Mouse (Mus musculus) liver, embryonic 16.5 days (tissue): ENCODE data around the gene Wif1. TPM values are rescaled to one million over a fixed set of nuclear protein-coding genes. Genes with fewer than 3 reads are reported as not detected.

ENCODE experiments used
- ATAC-seq: fragments of 200-750 bp; cut with Nextera tagmentation; 2 replicates; pipeline ENCODE4 v1.8.0; 2017; ENCODE audit warnings: low read depth, mild to moderate bottlenecking, moderate number of reproducible peaks, moderate library complexity
- H3K27ac ChIP-seq: fragments of 300-500 bp; sonication (generic); 2 replicates; pipeline ENCODE4 v1.5.1; 2014; ENCODE audit warnings: mild to moderate bottlenecking, low read length
- H3K27me3 ChIP-seq: fragments of 300-500 bp; sonication (generic); 2 replicates; pipeline ENCODE4 v1.6.1; 2014; ENCODE audit warnings: low read depth, low read length, mixed read lengths; ENCODE audit not compliant: control insufficient read depth, insufficient read depth
- H3K36me3 ChIP-seq: fragments of 300-500 bp; sonication (generic); 2 replicates; pipeline ENCODE4 v1.6.1; 2014; ENCODE audit warnings: mild to moderate bottlenecking; ENCODE audit not compliant: control insufficient read depth, insufficient read depth
- H3K4me1 ChIP-seq: fragments of 300-500 bp; sonication (generic); 2 replicates; pipeline ENCODE4 v1.6.1; 2014; ENCODE audit warnings: low read depth, low read length, mixed read lengths; ENCODE audit not compliant: control insufficient read depth
- H3K4me2 ChIP-seq: fragments of 300-500 bp; sonication (generic); 2 replicates; pipeline ENCODE4 v1.6.1; 2014; ENCODE audit warnings: low read depth, low read length, mixed read lengths
- H3K4me3 ChIP-seq: fragments of 300-500 bp; sonication (generic); 2 replicates; pipeline ENCODE4 v1.5.1; 2014; ENCODE audit warnings: low read depth, mild to moderate bottlenecking, low read length
- H3K9ac ChIP-seq: fragments of 300-500 bp; sonication (generic); 2 replicates; pipeline ENCODE4 v1.6.1; 2014; ENCODE audit warnings: low read depth, low read length
- H3K9me3 ChIP-seq: fragments of 300-500 bp; sonication (generic); replicated peaks from 2 replicates; pipeline ENCODE4 v1.6.1; 2016; ENCODE audit warnings: low read length; ENCODE audit not compliant: control insufficient read depth
- WGBS: fragments of 180-500 bp; shearing (Covaris S2); extraction: QIAGEN DNeasy Blood & Tissue Kit; methylation state at CpG from one replicate; pipeline ENCODE4 v1.1.7; 2014; ENCODE audit not compliant: insufficient replicate concordance; 5-methylcytosine and 5-hydroxymethylcytosine counted together
- polyA plus RNA-seq: library from polyadenylated mRNA; unstranded; fragments of >200 nt; fragmentation: Nextera tagmentation; extraction: Ambion mirVana; gene quantifications from 2 replicates; pipeline ENCODE4 v1.2.1, GENCODE M21; 2015

Wif1 gene
- 1.0 TPM in 2 replicates for polyA plus RNA-seq

DNA sequence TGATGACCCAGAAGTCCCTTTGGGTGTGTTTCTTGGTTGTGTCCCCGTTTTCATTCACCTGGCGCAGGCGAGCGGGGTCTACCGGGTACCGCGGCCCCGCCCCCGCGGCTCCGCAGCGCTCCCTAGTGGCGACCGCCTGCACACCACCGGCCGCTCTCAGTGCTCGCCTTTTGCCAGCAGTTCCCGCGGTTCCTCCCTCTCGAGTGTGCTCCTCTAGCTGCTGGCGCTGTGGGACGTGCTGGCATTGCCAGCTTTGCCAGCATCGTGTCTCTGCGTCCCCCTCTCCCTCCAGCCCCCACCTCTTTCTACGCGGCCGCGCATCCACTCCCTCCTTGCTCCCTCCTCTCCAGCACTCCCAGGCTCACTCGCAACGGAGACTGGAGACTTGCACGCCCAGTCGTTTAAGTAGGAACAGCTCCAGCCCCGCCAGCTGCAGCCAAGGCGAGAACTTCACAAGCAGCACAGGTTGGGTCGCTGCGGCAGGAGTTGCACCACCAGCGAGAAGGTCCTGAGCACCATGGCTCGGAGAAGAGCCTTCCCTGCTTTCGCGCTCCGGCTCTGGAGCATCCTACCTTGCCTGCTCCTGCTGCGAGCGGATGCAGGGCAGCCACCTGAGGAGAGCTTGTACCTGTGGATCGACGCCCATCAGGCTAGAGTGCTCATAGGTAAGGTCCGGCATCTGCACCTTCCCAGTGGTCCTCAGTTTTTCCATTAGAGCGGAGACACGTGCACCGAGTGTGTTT is at the start of gene Wif1:
TSS of gene Wif1 (plus strand) at position 135 of the 743 bp plus-strand sequence.
- H3K27me3 ChIP-seq, result peaks cover 16% of the 10 kb centered on the region
- H3K4me2 ChIP-seq, result peak within 1 kb of the TSS; percentile 78
- no peaks in the 10 kb centered on the region for H3K9me3 ChIP-seq
- H3K27ac ChIP-seq, result no peak within 1 kb of the TSS
- peak within 1 kb of the TSS; percentile 58 for H3K4me3 ChIP-seq
- H3K36me3 ChIP-seq, result no peaks in the 10 kb centered on the region
- 1% methylated on average over 49 of the region's 49 CpGs for WGBS
- H3K4me1 ChIP-seq, result peaks cover 4% of the 10 kb centered on the region; the same call in 1 of the 2 replicates
- ATAC-seq, result peak; percentile 81
- H3K9ac ChIP-seq, result no peak within 1 kb of the TSS

DNA sequence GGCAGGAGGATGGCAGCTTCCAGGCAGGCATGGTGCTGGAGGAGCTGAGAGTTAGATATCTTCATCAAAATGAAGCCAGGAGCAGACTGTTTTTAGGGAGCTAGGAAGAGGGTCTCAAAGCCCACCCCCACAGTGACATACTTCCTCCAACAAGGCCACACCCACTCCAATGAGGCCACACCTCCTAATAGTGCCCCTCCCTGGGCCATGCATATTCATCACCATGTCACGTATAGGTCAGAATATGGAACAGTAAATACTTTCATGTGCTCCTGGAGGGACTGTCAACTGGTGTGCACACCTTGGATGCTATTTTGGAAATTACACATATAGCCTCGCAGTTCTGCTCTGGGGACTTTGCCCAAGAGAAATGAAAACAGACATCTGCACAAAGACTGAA is 31.6 kb upstream of the Wif1 start:
- 59% methylated on average over 2 of the region's 2 CpGs for WGBS
- Histone ChIP-seq H3K27me3 (no peaks in the 10 kb centered on the region), H3K9ac (no peak overlapping the region), H3K27ac (no peak overlapping the region), H3K9me3 (no peaks in the 10 kb centered on the region), H3K4me1 (no peaks in the 10 kb centered on the region), H3K4me2 (no peak overlapping the region), H3K36me3 (no peaks in the 10 kb centered on the region), H3K4me3 (no peak overlapping the region)
- ATAC-seq, result no peak

DNA sequence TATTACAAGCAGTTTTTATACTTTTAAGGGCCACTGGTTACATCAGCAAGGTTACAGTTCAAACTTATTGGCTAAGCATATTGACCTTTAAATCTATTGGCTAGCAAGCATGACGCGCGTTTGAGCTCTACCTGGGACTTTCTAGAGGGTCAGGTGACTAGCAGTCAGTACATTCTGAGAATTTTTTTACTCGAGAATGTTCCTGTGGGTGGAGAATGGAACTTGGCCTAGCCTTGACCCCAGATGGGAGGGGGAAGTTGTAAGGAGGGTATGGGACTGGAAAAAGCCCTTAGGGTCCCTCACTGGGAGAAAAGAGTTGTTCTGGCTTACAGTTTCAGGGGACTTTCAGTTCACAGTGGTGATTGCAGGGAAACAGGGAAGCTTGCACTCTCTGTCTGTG is 22.3 kb upstream of the Wif1 start:
- no peaks in the 10 kb centered on the region for H3K4me1 ChIP-seq
- WGBS, result 72% methylated on average over 4 of the region's 4 CpGs

DNA sequence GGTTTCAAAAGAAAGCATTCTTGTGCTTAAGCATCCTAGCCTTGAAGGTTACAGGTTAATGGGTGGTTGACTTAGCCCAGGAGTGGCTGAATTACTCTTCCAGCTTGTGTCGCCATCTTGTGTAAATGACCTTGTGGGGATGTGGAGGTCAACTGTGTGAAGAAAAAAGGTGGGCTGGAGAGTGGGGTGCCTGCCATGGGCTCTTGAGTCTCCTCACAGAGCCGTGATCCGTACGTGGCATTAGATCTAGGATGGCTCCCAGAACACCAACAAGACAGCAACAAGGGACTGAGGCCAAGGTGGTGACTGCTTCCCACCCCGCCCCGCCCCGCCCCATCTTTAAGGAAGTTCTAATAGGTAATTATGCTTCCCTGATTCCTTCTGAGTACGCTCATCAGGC is 17.5 kb upstream of the Wif1 start:
- WGBS, result 62% methylated on average over 8 of the region's 8 CpGs
- Histone ChIP-seq H3K27ac (no peak overlapping the region), H3K9me3 (no peaks in the 10 kb centered on the region; the same call in 1 of the 2 replicates), H3K36me3 (no peaks in the 10 kb centered on the region), H3K4me2 (no peak overlapping the region), H3K9ac (no peak overlapping the region), H3K27me3 (no peaks in the 10 kb centered on the region), H3K4me1 (no peaks in the 10 kb centered on the region), H3K4me3 (no peak overlapping the region)
- ATAC-seq, result no peak

More for the DNA sequence above, 22.3 kb upstream of the Wif1 start:
- Histone ChIP-seq H3K4me2 (no peak overlapping the region), H3K36me3 (no peaks in the 10 kb centered on the region), H3K4me3 (no peak overlapping the region), H3K9ac (no peak overlapping the region), H3K9me3 (no peaks in the 10 kb centered on the region; the same call in 1 of the 2 replicates), H3K27me3 (no peaks in the 10 kb centered on the region), H3K27ac (no peak overlapping the region)
- no peak for ATAC-seq

DNA sequence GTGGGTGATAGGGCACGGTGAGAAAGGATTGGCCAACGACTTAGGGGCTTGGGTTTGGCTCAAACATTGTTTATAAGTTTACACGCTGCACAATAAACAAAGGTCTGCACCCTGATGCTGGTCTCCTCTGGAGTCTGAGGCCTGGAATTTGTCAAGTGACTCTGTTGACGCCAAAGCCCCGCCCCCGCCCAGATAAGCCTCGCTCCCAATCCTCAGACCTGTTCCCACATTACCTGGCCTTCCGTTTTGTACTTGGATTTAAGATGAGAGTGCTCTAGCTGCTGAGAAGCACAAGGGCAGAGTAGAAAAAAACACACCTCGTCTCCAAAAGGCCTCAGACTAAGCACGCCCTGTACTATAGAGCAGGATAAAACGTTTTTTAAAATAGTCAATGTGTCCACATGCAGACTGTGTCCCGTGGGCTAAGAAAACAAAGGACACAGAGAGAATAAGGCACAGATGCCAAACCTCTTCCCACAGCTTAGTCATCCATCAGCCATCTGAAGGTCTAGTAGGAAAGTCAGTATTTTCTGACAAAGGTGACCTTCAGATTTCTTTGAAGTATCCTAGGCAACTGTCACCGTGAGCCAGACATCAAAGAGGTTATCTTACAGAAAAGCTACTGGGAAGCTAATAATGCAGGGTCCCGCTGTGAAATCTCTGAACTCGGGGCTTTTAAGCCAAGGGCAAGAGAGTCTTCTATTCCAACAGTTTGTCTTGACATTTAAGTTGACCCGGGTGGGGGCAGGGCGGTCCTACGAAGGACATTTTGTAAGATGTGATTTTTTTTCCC is 16.9 kb upstream of the Wif1 start:
- Histone ChIP-seq H3K36me3 (no peaks in the 10 kb centered on the region), H3K27ac (no peak overlapping the region), H3K4me1 (no peaks in the 10 kb centered on the region), H3K27me3 (no peaks in the 10 kb centered on the region), H3K4me3 (no peak overlapping the region), H3K4me2 (no peak overlapping the region), H3K9ac (no peak overlapping the region), H3K9me3 (no peaks in the 10 kb centered on the region; the same call in 1 of the 2 replicates)
- no peak for ATAC-seq
- 38% methylated on average over 18 of the region's 18 CpGs for WGBS

DNA sequence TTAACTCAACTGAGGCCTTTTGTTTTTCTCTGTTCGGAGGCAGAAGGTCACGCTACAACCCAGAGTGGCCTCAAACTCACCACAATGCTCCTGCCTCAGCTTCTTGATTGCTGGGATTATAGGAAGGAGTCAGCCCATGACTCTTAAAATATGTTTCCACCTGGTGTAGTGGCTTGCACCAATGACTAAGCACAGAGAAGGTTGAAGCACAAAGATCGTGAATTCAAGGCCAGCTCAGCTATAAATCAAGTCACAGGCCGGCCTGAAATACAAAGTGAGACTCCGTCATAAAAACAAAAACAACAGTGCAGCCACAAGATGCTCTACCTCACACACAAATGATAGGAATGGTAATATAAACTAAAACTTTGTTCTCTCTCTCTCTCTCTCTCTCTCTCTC is 10.8 kb upstream of the Wif1 start:
- no peaks in the 10 kb centered on the region for H3K27me3 ChIP-seq
- H3K36me3 ChIP-seq, result no peaks in the 10 kb centered on the region
- H3K9me3 ChIP-seq, result no peaks in the 10 kb centered on the region
- WGBS, result 51% methylated on average over 5 of the region's 5 CpGs
- no peak overlapping the region for H3K4me3 ChIP-seq
- no peak overlapping the region for H3K4me2 ChIP-seq
- H3K4me1 ChIP-seq, result no peaks in the 10 kb centered on the region
- ATAC-seq, result no peak
- no peak overlapping the region for H3K9ac ChIP-seq
- H3K27ac ChIP-seq, result no peak overlapping the region

- no peak for ATAC-seq
- Histone ChIP-seq H3K4me1 (peaks cover 4% of the 10 kb centered on the region; the same call in 1 of the 2 replicates), H3K4me2 (no peak overlapping the region), H3K9ac (no peak overlapping the region), H3K4me3 (no peak overlapping the region), H3K36me3 (no peaks in the 10 kb centered on the region), H3K9me3 (no peaks in the 10 kb centered on the region), H3K27ac (no peak overlapping the region), H3K27me3 (peaks cover 16% of the 10 kb centered on the region)
- WGBS, result 4% methylated on average over 7 of the region's 7 CpGs
Measured at GRCm38 (mm10) chr10:121031802-121032201, 2.0 kb upstream of the Wif1 start.

GRCm38 (mm10) chr10:121033128-121033791 is 500 bp upstream of the Wif1 start:
- peaks cover 16% of the 10 kb centered on the region for H3K27me3 ChIP-seq
- H3K4me2 ChIP-seq, result peak overlapping the region; percentile 78
- WGBS, result under 1% methylated on average over 25 of the region's 25 CpGs
- peaks cover 4% of the 10 kb centered on the region; the same call in 1 of the 2 replicates for H3K4me1 ChIP-seq
- ATAC-seq, result peak; percentile 80
- H3K9me3 ChIP-seq, result no peaks in the 10 kb centered on the region
- no peaks in the 10 kb centered on the region for H3K36me3 ChIP-seq
- H3K27ac ChIP-seq, result no peak overlapping the region
- peak overlapping the region; percentile 58 for H3K4me3 ChIP-seq
- no peak overlapping the region for H3K9ac ChIP-seq
